Mouse (Mus musculus) heart, embryonic 14.5 days (tissue): ENCODE measurements around the gene Tsc2. TPM values are rescaled to one million over a fixed set of nuclear protein-coding genes. Genes with fewer than 3 reads are reported as not detected.

Experiments
- ATAC-seq: fragments of 200-750 bp; cut with Nextera tagmentation; 2 replicates; pipeline ENCODE4 v1.8.0; 2017; ENCODE audit warnings: low read depth, moderate TSS enrichment; ENCODE audit not compliant: insufficient number of reproducible peaks, insufficient read depth, low FRiP score
- H3K27ac ChIP-seq, 2 experiments: fragments of 200-500 bp in 1 of 2; fragments of 300-500 bp in 1 of 2; sonication (generic) in 1 of 2; replicated peaks in 1 of 2; 2 replicates each; pipeline ENCODE4 v1.5.1; 2012 to 2014; ENCODE audit warnings: low read depth in 2 of 2, low read length in 2 of 2, control low read depth in 1 of 2, mild to moderate bottlenecking in 1 of 2, mixed read lengths in 1 of 2; ENCODE audit not compliant: control insufficient read depth in 1 of 2, insufficient read depth in 1 of 2
- H3K27me3 ChIP-seq: fragments of 300-500 bp; sonication (generic); 2 replicates; pipeline ENCODE4 v1.6.1; 2014; ENCODE audit warnings: mild to moderate bottlenecking, low read length, control low read depth; ENCODE audit not compliant: control insufficient read depth, insufficient read depth
- H3K36me3 ChIP-seq: fragments of 300-500 bp; sonication (generic); 2 replicates; pipeline ENCODE4 v1.6.1; 2014; ENCODE audit warnings: mild to moderate bottlenecking, control low read depth, low read length, mixed read lengths; ENCODE audit not compliant: control insufficient read depth, insufficient read depth
- H3K4me1 ChIP-seq, 2 experiments: fragments of 200-500 bp in 1 of 2; fragments of 300-500 bp in 1 of 2; sonication (generic) in 1 of 2; 2 replicates each; pipeline ENCODE4 v1.6.1; 2012 to 2014; ENCODE audit warnings: low read length in 2 of 2, control low read depth in 1 of 2, mixed read lengths in 1 of 2; ENCODE audit not compliant: control insufficient read depth in 2 of 2, insufficient read depth in 2 of 2
- H3K4me2 ChIP-seq: fragments of 300-500 bp; sonication (generic); 2 replicates; pipeline ENCODE4 v1.6.1; 2014; ENCODE audit warnings: mild to moderate bottlenecking, low read length
- H3K4me3 ChIP-seq, 2 experiments: fragments of 200-500 bp in 1 of 2; fragments of 300-500 bp in 1 of 2; sonication (generic) in 1 of 2; 2 replicates each; pipeline ENCODE4 v1.5.1; 2012 to 2014; ENCODE audit warnings: low read length in 2 of 2, mild to moderate bottlenecking in 2 of 2, control low read depth in 1 of 2, low read depth in 1 of 2, moderate library complexity in 1 of 2; ENCODE audit not compliant: control insufficient read depth in 1 of 2, insufficient read depth in 1 of 2
- H3K9ac ChIP-seq: fragments of 300-500 bp; sonication (generic); 2 replicates; pipeline ENCODE4 v1.6.1; 2014; ENCODE audit warnings: mild to moderate bottlenecking, low read length
- H3K9me3 ChIP-seq: fragments of 300-500 bp; sonication (generic); 2 replicates; pipeline ENCODE4 v1.6.1; 2016; ENCODE audit warnings: low read length, control low read depth; ENCODE audit not compliant: control insufficient read depth
- WGBS: fragments of 180-500 bp; shearing (Covaris S2); extraction: QIAGEN DNeasy Blood & Tissue Kit; methylation state at CpG from one replicate; pipeline ENCODE4 v1.1.7; 2014; 5-methylcytosine and 5-hydroxymethylcytosine counted together
- polyA plus RNA-seq: library from polyadenylated mRNA; unstranded; fragments of >200 nt; fragmentation: Nextera tagmentation; extraction: Ambion mirVana; gene quantifications from 2 replicates; pipeline ENCODE4 v1.2.1, GENCODE M21; 2014

The Tsc2 gene
- 49.1 and 51.1 TPM in 2 replicates for polyA plus RNA-seq

- WGBS = 1% methylated on average over 51 of the region's 51 CpGs
- Histone ChIP-seq H3K27me3 (peaks cover 3% of the 10 kb centered on the region; the same call in 1 of the 2 replicates), H3K9me3 (no peaks in the 10 kb centered on the region), H3K9ac (peak within 1 kb of the TSS; percentile 90), H3K27ac (peak within 1 kb of the TSS; percentile 84 to 89), H3K36me3 (peaks cover 35% of the 10 kb centered on the region), H3K4me3 (peak within 1 kb of the TSS; percentile 76 to 81), H3K4me2 (peak within 1 kb of the TSS; percentile 92), H3K4me1 (peaks cover 16 to 21% of the 10 kb centered on the region in 2 experiments)
- peak; percentile 60 for ATAC-seq
These were observed at the start of gene Tsc2, which contains the start of gene Nthl1 for GRCm38 (mm10) chr17:24632167-24632812. Tsc2 (minus strand) TSS chr17:24632630. Nthl1 (plus strand) TSS chr17:24632680.

GRCm38 (mm10) chr17:24677500-24678080 lies 45.2 kb upstream of the Tsc2 start:
- 92% methylated on average over 24 of the region's 24 CpGs for WGBS
- peaks cover 61% of the 10 kb centered on the region for H3K36me3 ChIP-seq
- H3K4me1 ChIP-seq = peaks cover 4 to 11% of the 10 kb centered on the region in 2 experiments
- H3K4me3 ChIP-seq = no peak overlapping the region
- H3K27ac ChIP-seq = no peak overlapping the region
- no peaks in the 10 kb centered on the region for H3K27me3 ChIP-seq
- H3K9ac ChIP-seq = no peak overlapping the region
- no peak overlapping the region for H3K4me2 ChIP-seq
- no peaks in the 10 kb centered on the region for H3K9me3 ChIP-seq
- no peak for ATAC-seq

GRCm38 (mm10) chr17:24676877-24677276 lies 44.4 kb upstream of the Tsc2 start:
- Histone ChIP-seq H3K4me3 (no peak overlapping the region), H3K27me3 (no peaks in the 10 kb centered on the region), H3K27ac (no peak overlapping the region), H3K9ac (no peak overlapping the region), H3K9me3 (no peaks in the 10 kb centered on the region), H3K4me2 (no peak overlapping the region), H3K36me3 (peaks cover 54% of the 10 kb centered on the region), H3K4me1 (peaks cover 10 to 17% of the 10 kb centered on the region in 2 experiments)
- ATAC-seq = no peak
- WGBS = 97% methylated on average over 5 of the region's 5 CpGs

- ATAC-seq = no peak
- H3K9ac ChIP-seq = 0 out of 2 replicates have a peak overlapping the region, but pooled peaks have one; percentile 25
- peaks cover 47% of the 10 kb centered on the region for H3K36me3 ChIP-seq
- H3K27ac ChIP-seq = no peak overlapping the region
- no peak overlapping the region for H3K4me3 ChIP-seq
- no peaks in the 10 kb centered on the region for H3K9me3 ChIP-seq
- no peaks in the 10 kb centered on the region for H3K27me3 ChIP-seq
- H3K4me2 ChIP-seq = no peak overlapping the region
- WGBS = 68% methylated on average over 2 of the region's 2 CpGs
- peaks cover 15 to 24% of the 10 kb centered on the region in 2 experiments for H3K4me1 ChIP-seq
These were observed 43.8 kb upstream of the Tsc2 start for GRCm38 (mm10) chr17:24676187-24676586.

GRCm38 (mm10) chr17:24674277-24674676 lies 41.8 kb upstream of the Tsc2 start:
- Histone ChIP-seq H3K36me3 (peaks cover 28% of the 10 kb centered on the region), H3K4me3 (no peak overlapping the region), H3K4me1 (peaks cover 20 to 35% of the 10 kb centered on the region in 2 experiments), H3K27ac (no peak overlapping the region), H3K4me2 (no peak overlapping the region), H3K9ac (no peak overlapping the region; the same call in 1 of the 2 replicates), H3K27me3 (no peaks in the 10 kb centered on the region), H3K9me3 (no peaks in the 10 kb centered on the region)
- no peak for ATAC-seq
- WGBS = 59% methylated on average over 7 of the region's 7 CpGs

GRCm38 (mm10) chr17:24672141-24672540 lies 39.7 kb upstream of the Tsc2 start:
- peak overlapping the region; percentile 92 for H3K4me2 ChIP-seq
- no peak for ATAC-seq
- peaks cover 20 to 35% of the 10 kb centered on the region in 2 experiments for H3K4me1 ChIP-seq
- WGBS = 23% methylated on average over 5 of the region's 5 CpGs
- H3K9me3 ChIP-seq = no peaks in the 10 kb centered on the region
- 0 out of 2 replicates have a peak overlapping the region, but pooled peaks have one; percentile 4 for H3K9ac ChIP-seq
- no peaks in the 10 kb centered on the region for H3K27me3 ChIP-seq
- no peak overlapping the region for H3K4me3 ChIP-seq
- no peak overlapping the region for H3K27ac ChIP-seq
- H3K36me3 ChIP-seq = peaks cover 7% of the 10 kb centered on the region

- Histone ChIP-seq H3K4me1 (peaks cover 20 to 35% of the 10 kb centered on the region in 2 experiments), H3K36me3 (no peaks in the 10 kb centered on the region), H3K9ac (peak overlapping the region; percentile 97), H3K9me3 (no peaks in the 10 kb centered on the region), H3K27ac (no peak overlapping the region), H3K27me3 (no peaks in the 10 kb centered on the region), H3K4me3 (no peak overlapping the region), H3K4me2 (peak overlapping the region; percentile 92)
- WGBS = 68% methylated on average over 5 of the region's 5 CpGs
- ATAC-seq = no peak
These were observed 38.9 kb upstream of the Tsc2 start for GRCm38 (mm10) chr17:24671346-24671745.
